Mouse (Mus musculus) CH12.LX (cell line): Measurements from ENCODE around the gene Kcng4. TPM values are rescaled to one million over a fixed set of nuclear protein-coding genes. Genes with fewer than 3 reads are reported as not detected.

Source experiments
- DNase-seq: peaks from one replicate; pipeline ENCODE4 v3.0.0-alpha.2; 2013; ENCODE audit errors: extremely low read depth
- H3K27ac ChIP-seq: 2 replicates; pipeline ENCODE4 v1.5.1; 2012; ENCODE audit warnings: low read depth, mild to moderate bottlenecking, control low read depth, moderate library complexity; ENCODE audit not compliant: insufficient read depth
- H3K27me3 ChIP-seq: replicated peaks from 2 replicates; pipeline ENCODE3; 2012; ENCODE audit warnings: inconsistent platforms
- H3K36me3 ChIP-seq, 2 experiments: replicated peaks in 1 of 2; 2 replicates each; pipeline versions ENCODE3 to v1.6.1; 2012; ENCODE audit warnings: inconsistent platforms in 1 of 2, low read length in 1 of 2, mild to moderate bottlenecking in 1 of 2, mixed read lengths in 1 of 2, moderate library complexity in 1 of 2; ENCODE audit not compliant: control insufficient read depth in 1 of 2, insufficient read depth in 1 of 2
- H3K4me1 ChIP-seq, 2 experiments: 2 replicates each; pipeline ENCODE4 v1.6.1; 2012; ENCODE audit warnings: inconsistent platforms in 1 of 2, moderate library complexity in 1 of 2; ENCODE audit not compliant: insufficient read depth in 2 of 2, control insufficient read depth in 1 of 2
- H3K4me2 ChIP-seq: 2 replicates; pipeline ENCODE4 v1.6.1; 2012; ENCODE audit warnings: low read depth, mild to moderate bottlenecking, control low read depth; ENCODE audit not compliant: poor library complexity, insufficient read depth, severe bottlenecking
- H3K4me3 ChIP-seq, 3 experiments: fragments of 150-350 bp in 1 of 3; sonication (generic) in 1 of 3; replicated peaks in 1 of 3; 2 replicates each; pipeline versions ENCODE3 to v1.5.1; 2011 to 2012; ENCODE audit warnings: low read depth in 2 of 3, low read length in 2 of 3, mild to moderate bottlenecking in 2 of 3, moderate library complexity in 2 of 3, control low read depth in 1 of 3, improper control_type of control experiment in 1 of 3, inconsistent platforms in 1 of 3, mixed read lengths in 1 of 3; ENCODE audit not compliant: poor library complexity in 1 of 3
- H3K79me2 ChIP-seq: replicated peaks from 2 replicates; pipeline ENCODE4 v1.6.1; 2012; ENCODE audit warnings: mild to moderate bottlenecking, moderate library complexity; ENCODE audit not compliant: control insufficient read depth, poor library complexity, insufficient read depth, severe bottlenecking; ENCODE audit errors: extremely low read depth
- H3K9ac ChIP-seq: 2 replicates; pipeline ENCODE4 v1.6.1; 2012; ENCODE audit warnings: low read depth, mild to moderate bottlenecking, control low read depth, moderate library complexity; ENCODE audit not compliant: insufficient read depth
- H3K9me3 ChIP-seq: replicated peaks from 2 replicates; pipeline ENCODE3; 2012; ENCODE audit warnings: low read length, inconsistent platforms, mixed read lengths
- BHLHE40 ChIP-seq: IDR thresholded peaks from 2 replicates; pipeline ENCODE4 v1.6.1; 2011; ENCODE audit warnings: mild to moderate bottlenecking, low read depth, low read length, improper control_type of control experiment
- ELF1 ChIP-seq: IDR thresholded peaks from 2 replicates; pipeline ENCODE4 v1.6.1; 2014; ENCODE audit warnings: low read depth, mild to moderate bottlenecking, inconsistent platforms, low read length, improper control_type of control experiment
- GABPA ChIP-seq: IDR thresholded peaks from 2 replicates; pipeline ENCODE4 v1.6.1; 2012; ENCODE audit warnings: low read depth, low read length, improper control_type of control experiment, inconsistent platforms; ENCODE audit not compliant: insufficient replicate concordance
- IRF4 ChIP-seq: IDR thresholded peaks from 2 replicates; pipeline ENCODE4 v1.6.1; 2014; ENCODE audit warnings: low read depth, mild to moderate bottlenecking, inconsistent platforms, low read length, improper control_type of control experiment
- JUN ChIP-seq: IDR thresholded peaks from 2 replicates; pipeline ENCODE4 v1.6.1; 2011; ENCODE audit warnings: low read depth, mild to moderate bottlenecking, low read length, improper control_type of control experiment, moderate library complexity; ENCODE audit not compliant: insufficient read depth
- JUND ChIP-seq: conservative IDR thresholded peaks from 2 replicates; pipeline ENCODE4 v1.6.1; 2011; ENCODE audit warnings: low read depth, low read length, improper control_type of control experiment
- KAT2A ChIP-seq: IDR thresholded peaks from 2 replicates; pipeline ENCODE4 v1.6.1; 2012; ENCODE audit warnings: low read length, improper control_type of control experiment, inconsistent platforms; ENCODE audit not compliant: insufficient replicate concordance
- MAFK ChIP-seq: IDR thresholded peaks from 2 replicates; pipeline ENCODE4 v1.6.1; 2011; ENCODE audit warnings: low read length, improper control_type of control experiment; ENCODE audit not compliant: insufficient replicate concordance
- PAX5 ChIP-seq: IDR thresholded peaks from 2 replicates; pipeline ENCODE4 v1.6.1; 2012; ENCODE audit warnings: low read length, inconsistent platforms, mixed read lengths
- POLR2A ChIP-seq: IDR thresholded peaks from 2 replicates; pipeline ENCODE4 v1.6.1; 2011; ENCODE audit warnings: low read depth, mild to moderate bottlenecking, improper control_type of control experiment, low read length
- RCOR1 ChIP-seq: conservative IDR thresholded peaks from 2 replicates; pipeline ENCODE4 v1.6.1; 2012; ENCODE audit warnings: low read depth, mild to moderate bottlenecking, inconsistent platforms, low read length, improper control_type of control experiment
- SIN3A ChIP-seq: IDR thresholded peaks from 2 replicates; pipeline ENCODE4 v1.6.1; 2012; ENCODE audit warnings: low read length, improper control_type of control experiment, inconsistent platforms
- SMC3 ChIP-seq: IDR thresholded peaks from 2 replicates; pipeline ENCODE4 v1.6.1; 2011; ENCODE audit warnings: low read depth, low read length, improper control_type of control experiment
- USF1 ChIP-seq: IDR thresholded peaks from 2 replicates; pipeline ENCODE4 v1.6.1; 2014; ENCODE audit warnings: low read depth, mild to moderate bottlenecking, inconsistent platforms, low read length, improper control_type of control experiment
- USF2 ChIP-seq: conservative IDR thresholded peaks from 2 replicates; pipeline ENCODE4 v1.6.1; 2011; ENCODE audit warnings: low read depth, low read length, improper control_type of control experiment
- ZMIZ1 ChIP-seq: IDR thresholded peaks from 2 replicates; pipeline ENCODE4 v1.6.1; 2012; ENCODE audit warnings: low read depth, mild to moderate bottlenecking, inconsistent platforms, low read length, improper control_type of control experiment
- dilution Hi-C: fragments of 300-500 bp; cut with MboI; formaldehyde crosslinking; loops from 2 replicates; pipeline ENCODE4 v1.14.3; 2020; ENCODE audit warnings: low sequenced_read_pairs; ENCODE audit not compliant: extremely low pct_unique_long_range_greater_than_20kb, extremely low pct_ligation_motif_present
- in situ Hi-C: fragments of 300-500 bp; cut with MboI; formaldehyde crosslinking; loops from 3 replicates; pipeline ENCODE4 v1.14.3; 2019; ENCODE audit warnings: low sequenced_read_pairs, low pct_ligation_motif_present, low pct_unique_long_range_greater_than_20kb, mixed read lengths
- polyA plus RNA-seq: library from polyadenylated mRNA; unstranded; fragments of >175 nt; gene quantifications from 2 replicates; pipeline ENCODE4 v1.2.1, GENCODE M21; 2012; ENCODE audit warnings: low read depth; ENCODE audit not compliant: insufficient read length
- total RNA-seq, 2 experiments: library from RNA; depleted of rRNA; stranded (reverse); fragments of 300-350 nt in 1 of 2; fragments of >200 nt in 1 of 2; gene quantifications; 2 replicates each; pipeline ENCODE4 v1.2.3; 2012 to 2014

Gene Kcng4
- total and polyA plus RNA-seq, 3 experiments, result not detected

DNA sequence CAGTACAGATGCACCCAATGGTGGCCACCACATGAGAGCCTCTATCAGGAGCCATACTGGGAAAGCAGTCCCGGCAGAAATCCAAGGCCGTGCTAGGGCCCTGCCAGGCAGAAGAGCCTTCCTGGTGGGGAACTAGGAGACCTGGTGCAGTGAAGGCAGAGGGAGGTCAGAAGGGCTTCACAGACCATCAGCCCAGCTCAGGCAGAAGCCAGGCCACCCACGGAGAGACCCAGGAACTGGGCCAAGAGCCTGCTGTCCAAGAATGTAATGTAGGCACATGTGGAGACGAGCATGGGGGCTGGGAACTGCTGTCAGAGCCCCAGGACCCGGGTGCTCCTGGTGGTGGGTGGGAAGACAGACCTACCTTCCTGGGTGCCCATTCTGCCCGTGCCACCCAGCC is 29.8 kb upstream of the Kcng4 start:
- no peak overlapping the region for H3K4me2 ChIP-seq
- H3K4me3 ChIP-seq, result no peak overlapping the region
- in situ Hi-C loops (no loop called here), dilution Hi-C loops (no loop called here)
- no peak overlapping the region for H3K27ac ChIP-seq
- H3K4me1 ChIP-seq, result peaks cover 0 to 3% of the 10 kb centered on the region in 2 experiments; a peak in 1 of 4 replicates
- no peaks in the 10 kb centered on the region for H3K36me3 ChIP-seq
- H3K9ac ChIP-seq, result no peak overlapping the region
- TF ChIP-seq IRF4, result no peak
- TF ChIP-seq MAFK, result no peak
- TF ChIP-seq USF2, result no peak
- TF ChIP-seq SIN3A, result no peak
- TF ChIP-seq GABPA, result no peak
- no peak for TF ChIP-seq PAX5
- TF ChIP-seq POLR2A, result no peak
- no peak for TF ChIP-seq RCOR1
- no peak for DNase-seq
- H3K27me3 ChIP-seq, result peaks cover 93% of the 10 kb centered on the region
- no peaks in the 10 kb centered on the region for H3K79me2 ChIP-seq
- H3K9me3 ChIP-seq, result no peaks in the 10 kb centered on the region

DNA sequence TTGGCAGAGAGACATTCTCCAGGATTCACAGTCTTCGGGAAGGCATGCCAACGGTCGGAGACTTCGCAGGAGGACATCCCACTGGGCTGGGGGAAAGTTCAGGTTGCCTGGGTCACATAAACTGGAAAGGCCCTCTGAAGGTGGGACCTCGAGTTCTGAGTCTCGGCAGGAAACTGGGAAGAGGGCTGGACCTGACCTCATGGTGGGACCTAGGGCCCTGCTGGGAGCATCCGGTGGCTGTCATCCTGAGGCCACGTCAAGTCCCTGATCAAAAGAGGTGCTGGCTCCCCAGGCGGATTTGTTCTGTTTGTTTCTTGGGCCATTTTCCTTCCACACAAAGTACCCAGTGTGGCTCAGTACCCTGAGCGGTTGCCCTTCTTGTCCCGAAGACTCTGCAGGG is 28.0 kb upstream of the Kcng4 start:
- Histone ChIP-seq H3K4me1 (no peaks in the 10 kb centered on the region), H3K36me3 (no peaks in the 10 kb centered on the region), H3K27me3 (peaks cover 86% of the 10 kb centered on the region), H3K4me2 (no peak overlapping the region), H3K79me2 (no peaks in the 10 kb centered on the region), H3K4me3 (no peak overlapping the region), H3K27ac (no peak overlapping the region), H3K9me3 (peaks cover 2% of the 10 kb centered on the region), H3K9ac (no peak overlapping the region)
- no peak for TF ChIP-seq BHLHE40
- TF ChIP-seq SIN3A, result no peak
- no peak for TF ChIP-seq IRF4
- in situ Hi-C loops (no loop called here), dilution Hi-C loops (no loop called here)
- no peak for DNase-seq

DNA sequence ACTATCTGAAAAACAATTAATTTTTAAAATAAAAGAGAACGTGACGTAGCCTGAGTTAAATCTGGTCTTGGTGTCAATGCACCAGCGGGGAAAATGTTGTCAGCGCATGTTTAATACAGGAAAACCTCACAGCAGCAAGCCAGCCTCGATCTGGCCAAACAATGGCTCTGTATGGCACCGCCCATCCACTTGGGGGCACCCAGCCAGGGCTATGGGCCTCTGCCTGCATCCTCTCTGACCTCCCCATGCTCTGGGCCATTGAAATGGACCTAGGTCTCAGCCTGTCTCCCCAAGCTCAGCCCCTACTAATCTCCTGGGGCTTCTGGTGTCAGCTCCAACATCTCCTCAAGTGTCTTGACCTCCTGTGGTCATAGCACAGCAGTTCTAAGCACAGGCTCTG is 26.4 kb upstream of the Kcng4 start:
- H3K4me1 ChIP-seq, result no peaks in the 10 kb centered on the region
- H3K4me2 ChIP-seq, result no peak overlapping the region
- peaks cover 13% of the 10 kb centered on the region for H3K9me3 ChIP-seq
- H3K79me2 ChIP-seq, result no peaks in the 10 kb centered on the region
- no peak overlapping the region for H3K4me3 ChIP-seq
- H3K36me3 ChIP-seq, result no peaks in the 10 kb centered on the region
- in situ Hi-C loops, result no loop called here
- dilution Hi-C loops, result no loop called here
- DNase-seq, result no peak
- peaks cover 71% of the 10 kb centered on the region for H3K27me3 ChIP-seq
- H3K27ac ChIP-seq, result no peak overlapping the region
- no peak for TF ChIP-seq ELF1
- TF ChIP-seq JUN, result no peak
- no peak for TF ChIP-seq PAX5
- TF ChIP-seq USF1, result no peak
- no peak for TF ChIP-seq KAT2A
- no peak for TF ChIP-seq JUND
- TF ChIP-seq GABPA, result no peak
- TF ChIP-seq SMC3, result no peak
- no peak for TF ChIP-seq ZMIZ1
- TF ChIP-seq, all 38 proteins: peak for 0
- H3K9ac ChIP-seq, result no peak overlapping the region
